Mouse (Mus musculus) brain, adult 2 months (tissue): ENCODE measurements around the gene Ahdc1.

Experiments used
- DNase-seq: peaks from one replicate; pipeline ENCODE4 v3.0.0; 2011; ENCODE audit warnings: low read depth, low spot score

Ahdc1 gene

DNA sequence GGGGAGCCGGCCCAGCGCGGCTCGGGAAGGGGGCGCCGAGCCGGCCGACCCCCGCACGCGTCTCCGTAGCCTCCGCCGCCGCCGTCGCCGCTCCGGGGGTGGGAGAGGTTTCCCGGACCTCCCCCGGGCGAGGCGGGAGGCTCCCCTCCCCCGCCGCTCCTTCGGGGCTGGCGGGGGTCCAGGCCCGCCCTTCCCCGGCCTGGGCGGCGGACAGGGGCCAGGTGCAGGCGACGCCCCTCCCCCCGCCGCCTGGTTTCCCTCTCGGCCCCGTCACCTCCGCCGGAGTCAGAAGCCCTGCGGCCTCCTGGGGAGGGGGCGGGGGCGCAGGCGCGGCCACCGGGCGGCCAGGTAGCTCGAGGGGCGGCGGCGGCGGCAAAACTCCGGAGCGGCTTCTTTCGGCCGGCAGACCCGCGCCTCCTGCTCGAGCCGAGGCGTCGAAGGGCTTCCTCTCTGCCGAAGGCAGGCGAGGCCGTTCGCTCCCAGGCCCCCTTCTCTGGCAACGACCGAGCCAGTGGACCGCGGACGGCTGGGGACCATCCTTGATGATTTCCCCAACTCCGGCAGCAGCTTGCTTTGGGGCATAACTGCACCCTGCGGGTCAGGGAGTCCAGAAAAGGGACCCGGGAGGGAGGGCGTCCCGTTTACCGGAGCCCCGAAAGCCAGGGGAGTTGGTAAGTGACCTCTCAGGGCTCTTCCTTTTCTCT, 28.2 kb downstream of the Ahdc1 start:
- DNase-seq = no peak

DNA sequence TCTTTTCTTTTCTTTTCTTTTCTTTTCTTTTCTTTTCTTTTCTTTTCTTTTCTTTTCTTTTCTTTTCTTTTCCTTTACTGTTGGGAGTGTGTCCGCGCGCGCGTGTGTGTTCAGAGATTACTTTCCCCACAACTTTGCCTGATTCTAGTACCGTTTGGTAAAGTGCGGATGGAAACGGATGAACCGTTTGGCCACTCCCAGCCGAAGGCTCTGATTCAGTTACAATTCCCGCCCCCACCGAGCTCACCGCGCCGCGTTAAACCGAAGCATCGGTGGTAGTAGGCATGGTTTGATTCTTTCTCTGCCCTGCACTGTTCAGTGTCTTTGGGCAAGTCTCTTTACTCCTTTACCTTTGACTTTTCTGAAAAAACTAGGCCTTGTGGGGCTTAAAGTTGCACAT, 28.8 kb downstream of the Ahdc1 start:
- no peak for DNase-seq

DNA sequence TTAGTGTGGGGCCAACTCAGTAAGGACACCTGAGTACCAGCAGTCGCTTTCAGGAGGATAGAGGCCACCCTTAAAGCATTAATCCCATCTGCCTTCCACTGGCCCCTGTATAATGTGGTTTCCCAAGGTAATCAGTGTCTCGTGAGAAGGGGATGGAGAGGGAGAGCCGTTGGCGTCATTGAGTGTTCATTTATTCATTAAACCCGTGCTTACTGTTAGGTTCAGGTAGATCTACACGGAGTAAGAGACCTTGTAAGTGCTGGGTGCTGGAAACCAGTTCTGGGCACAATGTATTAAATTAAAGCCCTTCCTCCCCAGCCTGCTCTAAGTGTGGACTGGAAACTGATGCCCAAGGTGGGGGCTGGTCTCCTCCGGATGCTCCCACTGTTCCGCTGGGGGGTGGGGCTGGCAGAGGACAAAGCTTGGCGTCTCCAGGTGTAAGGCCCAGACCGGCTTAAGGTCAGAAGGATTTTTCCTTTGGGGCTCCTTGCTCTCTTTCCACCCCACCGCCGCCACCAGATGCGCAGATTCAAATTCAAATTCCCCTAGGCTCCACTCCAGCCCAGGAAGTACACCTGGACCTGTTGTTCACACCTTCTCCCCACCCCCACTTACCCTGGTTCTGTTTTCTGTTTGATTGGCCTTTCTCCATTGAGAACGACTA, 29.3 kb downstream of the Ahdc1 start:
- no peak for DNase-seq

DNA sequence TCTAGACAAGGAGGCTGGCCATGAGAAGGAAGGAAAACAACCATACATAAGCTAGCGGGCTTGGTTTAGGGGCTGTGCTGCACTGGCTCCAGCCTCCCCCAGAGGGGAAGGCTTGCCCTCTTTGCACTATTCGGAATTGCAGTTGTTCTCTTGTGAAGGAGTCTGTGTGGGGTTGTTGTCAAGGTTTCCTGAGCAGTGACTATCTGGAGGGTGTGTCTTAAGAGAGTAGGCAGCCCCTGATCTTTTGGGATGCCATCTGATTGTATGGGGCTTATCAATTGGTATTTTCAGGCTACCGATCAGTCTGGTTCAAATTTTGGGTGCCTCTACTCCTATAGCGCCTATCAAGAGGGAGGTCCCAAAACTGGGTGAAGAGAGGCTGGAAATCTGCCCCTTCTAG, 31.2 kb downstream of the Ahdc1 start:
- no peak for DNase-seq

DNA sequence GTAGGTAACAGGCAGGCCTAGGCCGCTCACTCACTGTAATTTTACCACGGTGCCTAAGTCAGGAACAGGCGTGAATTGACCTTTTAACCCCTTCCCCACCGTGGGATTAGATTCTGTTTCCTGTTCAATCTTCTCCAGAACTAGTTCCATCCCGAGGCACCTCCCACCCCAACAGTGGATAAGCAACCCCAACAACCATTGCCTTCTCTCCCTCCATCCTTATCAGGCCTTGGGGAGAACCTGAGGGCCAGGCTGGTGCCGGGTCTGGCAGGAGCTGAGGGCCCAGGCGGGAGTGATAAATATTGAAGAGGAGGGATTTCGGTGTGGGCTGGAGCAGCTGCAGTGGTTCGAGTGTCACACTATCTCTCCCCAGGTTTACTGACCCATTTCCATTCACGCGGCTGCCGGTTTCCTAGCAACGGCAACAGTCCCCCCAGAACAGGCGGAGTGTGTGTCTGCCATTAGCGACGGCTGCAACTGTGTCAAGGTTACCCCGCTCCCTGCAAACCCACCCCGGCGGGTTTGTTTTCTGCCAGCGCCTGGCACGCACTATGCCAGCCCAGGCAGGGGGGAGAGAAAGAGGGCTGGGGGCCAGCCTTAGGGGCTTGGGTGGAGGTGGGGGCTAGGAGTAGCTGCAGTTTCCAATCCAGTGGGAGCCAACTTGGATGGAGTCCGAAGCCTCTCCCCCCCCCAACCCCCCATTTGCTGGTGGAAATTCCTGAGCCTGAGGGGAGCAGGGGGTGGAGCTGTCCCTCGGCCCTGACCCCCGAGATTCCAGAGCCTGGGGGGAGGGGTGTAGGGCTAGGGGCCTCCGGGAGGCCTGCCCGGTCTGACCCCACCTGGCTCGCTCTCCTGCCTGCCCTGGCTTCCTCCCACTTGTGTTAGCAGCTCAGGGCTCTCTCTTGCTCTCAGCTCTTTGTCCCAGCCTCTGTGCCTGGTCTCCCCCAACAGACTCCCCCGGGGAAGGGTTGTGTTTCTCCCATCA, 31.9 kb downstream of the Ahdc1 start:
- peak; percentile 84 for DNase-seq

DNA sequence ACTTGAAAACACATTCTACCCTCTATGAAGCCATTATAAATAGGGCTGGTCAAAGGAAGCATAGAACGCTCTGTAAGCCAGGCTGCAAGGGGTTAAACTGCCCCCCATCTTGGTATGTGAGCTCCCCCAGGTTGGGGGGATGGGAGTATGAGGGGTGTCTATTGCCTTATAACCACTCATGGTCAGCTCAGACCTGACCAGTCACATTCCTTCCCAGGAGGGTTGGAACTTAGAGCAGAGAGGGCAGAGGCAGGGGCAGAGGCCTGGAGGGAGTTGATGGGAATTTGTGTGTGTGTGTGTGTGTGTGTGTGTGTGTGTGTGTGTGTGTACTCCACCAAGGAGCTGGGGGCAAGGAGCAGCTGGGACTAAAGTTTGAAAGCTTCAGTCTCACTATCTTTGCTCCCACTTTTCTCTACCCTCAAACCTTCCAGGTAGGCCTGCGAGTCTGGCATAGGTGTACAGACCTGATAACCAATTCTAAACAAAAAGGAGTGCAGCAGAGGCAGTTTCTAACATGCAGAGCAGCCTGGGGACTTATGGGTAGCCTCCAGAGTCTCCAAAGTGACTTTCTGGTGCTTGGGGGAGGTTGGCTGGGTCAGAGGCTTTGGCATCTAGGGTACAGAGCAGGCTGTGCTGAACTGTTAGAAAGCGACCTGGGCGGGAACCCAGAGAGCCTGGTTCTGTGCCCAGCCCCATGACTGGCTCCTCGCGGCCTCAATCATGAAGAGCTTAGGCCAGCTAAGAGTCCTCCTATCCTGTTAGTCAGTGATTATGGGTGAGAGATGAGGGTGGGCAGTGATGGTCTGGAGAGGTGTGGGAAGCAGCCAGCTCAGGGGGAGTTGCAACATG, 33.0 kb downstream of the Ahdc1 start:
- peak; percentile 64 for DNase-seq

DNA sequence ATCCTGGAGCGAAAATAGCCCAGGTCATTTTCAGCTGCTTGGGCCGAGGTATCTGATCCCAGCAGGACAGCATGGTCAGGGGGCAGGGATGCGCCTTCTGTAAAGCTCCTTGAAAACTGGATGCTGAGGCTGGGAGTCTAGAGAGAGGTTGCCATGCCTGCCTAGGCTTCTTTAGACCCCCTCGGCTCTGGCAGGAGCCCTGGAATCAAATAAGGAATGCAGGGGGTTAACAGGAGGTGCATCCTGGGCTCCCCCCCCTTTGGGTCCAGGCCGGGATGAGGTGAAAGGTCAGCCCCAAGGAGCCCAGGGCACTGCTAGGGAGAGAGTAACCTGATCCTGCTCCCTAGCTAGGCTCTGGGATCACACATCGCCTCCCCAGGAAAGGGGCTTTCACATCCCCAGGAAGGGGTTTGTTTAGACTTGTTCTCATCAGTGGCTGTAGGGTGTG, 33.6 kb downstream of the Ahdc1 start:
- no peak for DNase-seq

DNA sequence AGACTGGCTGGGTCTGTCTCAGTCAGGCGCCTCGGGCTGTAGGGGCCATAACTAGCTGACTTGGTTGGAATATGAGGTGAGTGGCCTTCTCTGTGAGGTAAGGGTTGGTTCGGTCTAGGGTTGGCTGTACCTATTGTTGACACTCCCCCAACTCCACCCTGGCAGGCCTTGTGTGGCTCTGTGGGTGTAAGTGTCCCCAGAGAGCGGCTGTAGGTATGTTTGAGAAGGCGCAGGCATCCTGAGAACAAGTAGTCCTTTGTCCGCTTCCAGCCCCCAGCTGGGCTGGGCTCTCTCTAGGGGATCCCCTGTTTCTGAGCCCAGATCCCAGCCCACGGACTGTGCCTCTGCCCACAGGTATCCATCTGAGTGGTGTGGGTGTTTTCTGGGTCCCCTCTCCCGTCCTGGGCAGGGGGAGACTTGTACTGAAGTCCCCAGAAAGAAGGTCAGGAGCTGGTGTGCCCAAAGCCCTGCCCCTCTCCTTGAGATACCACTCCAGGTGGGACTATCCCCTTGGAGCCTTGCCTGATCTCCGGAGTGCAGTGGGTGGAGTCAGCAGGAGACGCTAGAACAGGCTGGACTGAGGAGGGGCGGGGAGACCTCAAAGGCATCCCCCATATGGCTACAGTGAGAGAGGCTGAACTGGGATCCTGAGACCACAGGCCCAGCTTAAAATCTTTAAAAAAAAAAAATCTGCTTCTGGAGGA, 34.9 kb downstream of the Ahdc1 start:
- no peak for DNase-seq

DNA sequence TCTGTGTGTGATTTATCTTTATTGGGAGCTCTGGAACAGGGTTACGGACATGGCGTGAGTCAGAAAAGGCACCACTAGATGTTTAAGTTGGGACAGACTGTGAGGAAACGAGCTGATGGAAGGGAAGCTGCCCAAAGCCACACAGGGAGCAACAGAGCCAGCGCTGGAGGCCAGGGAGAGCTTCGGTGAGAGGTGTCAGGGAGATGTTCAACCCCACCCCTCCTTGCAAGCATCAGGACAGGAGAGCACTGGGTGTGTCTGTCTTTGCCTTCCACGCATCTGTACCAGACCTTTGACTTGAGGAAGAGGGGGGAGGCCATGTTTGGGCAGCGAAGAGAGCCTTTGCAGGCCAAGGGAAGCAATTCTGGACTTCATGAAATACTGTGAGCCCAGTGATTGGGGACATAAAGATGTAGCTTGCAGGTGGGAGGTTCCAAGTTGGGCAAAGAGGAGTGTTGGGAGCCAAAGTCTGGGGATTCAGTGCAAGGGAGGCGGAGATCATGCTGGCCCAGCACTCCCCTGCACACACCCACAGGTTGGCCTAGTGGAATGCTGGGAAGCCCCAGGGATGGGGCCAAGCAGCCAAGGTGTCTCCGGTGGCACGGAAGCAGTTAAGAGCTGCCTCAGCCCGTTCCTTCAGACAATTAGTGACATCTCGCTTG, 35.8 kb downstream of the Ahdc1 start:
- peak; percentile 70 for DNase-seq

DNA sequence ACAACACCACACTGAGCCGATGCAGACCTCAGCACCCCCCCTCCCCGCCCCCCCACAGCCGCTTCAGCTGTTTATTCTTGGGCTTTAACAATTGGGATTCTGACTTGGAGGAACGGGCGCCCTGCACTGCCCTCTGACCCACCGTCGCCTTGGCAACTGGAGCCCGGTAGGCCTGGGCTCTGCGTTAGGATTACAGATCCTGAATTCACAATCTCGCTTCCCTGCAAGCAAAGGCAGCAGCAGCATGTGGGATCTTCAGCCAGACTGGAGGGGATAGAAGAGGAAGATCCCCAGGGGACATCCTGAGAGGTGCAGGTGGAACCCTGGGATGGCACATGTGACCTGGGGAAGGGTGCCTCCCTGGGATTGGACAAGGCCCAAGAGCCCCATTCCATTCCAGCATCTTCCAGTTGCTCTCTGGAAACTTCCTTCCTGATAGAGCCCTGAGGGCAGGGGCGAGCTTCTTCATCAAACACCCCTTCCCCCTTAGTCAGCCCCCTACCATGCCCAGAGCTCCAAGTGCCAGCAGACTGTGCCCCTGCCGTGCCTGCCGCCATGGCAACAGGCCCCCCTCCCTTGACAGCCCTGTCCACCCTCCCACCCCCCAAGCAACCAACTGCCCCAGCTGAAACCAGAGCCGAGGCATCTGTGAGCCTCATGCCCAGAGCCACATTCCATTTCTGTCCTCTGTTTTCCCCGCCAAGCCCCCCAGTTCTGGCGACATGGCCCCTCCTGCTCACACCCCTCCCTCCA, 36.5 kb downstream of the Ahdc1 start:
- DNase-seq = no peak

DNA sequence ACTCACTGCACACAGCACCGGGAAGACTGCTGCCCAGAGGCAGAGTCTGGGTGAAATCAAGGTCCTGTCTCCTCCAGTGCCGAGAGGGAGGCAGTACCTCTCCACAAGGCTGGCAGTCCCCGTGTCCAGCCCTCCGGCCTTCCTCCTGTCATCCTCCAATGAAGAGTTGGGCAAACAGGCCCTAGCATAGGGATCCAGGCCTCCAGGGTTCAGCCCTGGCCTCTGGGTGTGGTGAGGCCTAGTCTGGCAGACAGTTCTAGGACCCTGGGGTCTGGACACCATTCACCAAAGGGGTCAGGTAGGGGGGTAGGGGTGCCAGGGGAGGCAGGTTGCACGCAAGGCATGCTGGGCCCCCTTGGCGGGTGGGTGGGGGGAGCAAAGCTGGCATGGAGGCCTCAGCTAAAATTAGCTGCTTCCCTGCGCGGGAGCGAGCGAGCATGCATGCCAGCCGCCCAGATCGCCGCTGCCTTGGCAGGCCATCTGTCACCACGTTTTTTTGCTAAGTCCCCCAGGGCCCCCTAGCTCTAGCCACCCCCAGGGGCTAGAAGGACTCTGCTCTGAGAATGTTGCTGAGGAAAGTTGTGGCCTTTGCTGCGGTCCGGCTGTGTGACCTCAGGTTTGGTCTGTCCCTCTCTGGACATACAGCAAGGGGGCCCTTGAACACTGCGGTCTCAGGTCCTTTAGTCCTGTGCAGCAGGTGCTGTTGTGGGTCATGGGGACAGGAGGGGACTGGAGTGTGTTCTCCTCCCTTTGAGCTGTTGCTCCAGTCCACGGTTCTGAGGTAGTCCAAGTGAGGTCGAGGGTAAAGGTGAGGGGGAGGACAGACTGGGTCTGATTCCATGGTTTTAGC, 38.2 kb downstream of the Ahdc1 start:
- DNase-seq = peak; percentile 85

DNA sequence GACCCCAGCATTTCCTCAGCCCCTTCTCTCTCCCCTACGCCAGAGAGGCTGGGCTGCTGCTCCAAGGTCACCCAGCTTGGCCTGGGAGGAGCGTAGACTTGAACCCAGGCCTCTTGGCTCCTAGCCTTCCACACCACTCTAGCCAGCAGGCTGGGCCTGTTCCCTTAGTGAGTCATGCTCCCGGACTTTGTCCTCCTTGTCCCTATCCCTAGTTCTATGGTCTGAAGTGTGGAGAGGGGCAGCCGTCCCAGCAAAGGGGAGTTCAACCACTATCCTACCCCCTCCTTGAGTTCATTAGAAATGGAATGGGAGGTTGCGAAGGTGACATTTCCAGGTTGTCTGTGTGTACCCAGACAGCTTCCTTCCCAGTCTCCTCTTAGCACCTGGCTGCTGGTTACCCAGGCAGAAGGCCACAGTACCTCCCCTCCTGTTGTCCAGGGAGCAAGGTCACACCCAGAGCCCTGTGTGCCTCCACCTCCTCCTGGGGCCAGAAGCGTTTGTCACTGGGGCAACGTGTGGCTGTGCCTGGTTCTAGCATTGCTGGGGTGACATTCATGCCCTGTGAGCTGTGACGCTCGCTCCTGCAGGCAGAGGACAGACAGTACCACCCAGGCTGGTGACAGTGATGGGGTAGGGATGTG, 39.3 kb downstream of the Ahdc1 start:
- DNase-seq = no peak

DNA sequence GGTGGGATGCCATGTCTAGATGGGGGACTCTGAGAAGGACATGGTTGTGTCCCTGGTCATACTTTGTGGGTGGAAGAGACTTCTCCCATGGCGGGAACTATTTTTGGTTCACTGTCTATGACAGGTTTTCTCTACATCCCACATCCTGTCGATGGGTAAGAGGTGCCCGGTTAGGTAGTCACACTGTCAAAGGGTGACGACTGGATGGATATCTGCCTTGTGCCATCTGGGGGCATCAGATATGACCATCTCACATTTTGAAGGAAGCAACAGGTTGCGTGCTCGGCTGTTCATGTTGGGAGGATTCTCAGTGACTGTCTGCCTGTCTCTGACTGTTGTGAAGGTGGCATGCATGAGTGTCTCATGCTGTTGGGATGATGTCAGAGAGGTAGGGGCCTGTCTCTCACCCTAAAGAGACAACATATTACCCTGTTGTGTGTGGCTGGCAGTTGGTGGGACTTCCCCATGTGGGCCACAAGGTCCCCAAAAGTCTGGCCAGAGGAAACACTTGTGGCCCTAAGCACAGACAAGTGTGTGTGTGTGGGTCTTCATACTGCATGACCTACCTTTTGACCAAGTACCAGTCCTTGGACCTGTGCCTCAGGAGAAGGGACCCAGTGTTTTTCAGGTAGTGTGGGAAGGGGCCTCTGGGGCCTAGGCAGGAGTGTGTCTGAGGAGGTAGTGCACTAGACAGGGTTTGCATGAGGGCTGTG, 39.9 kb downstream of the Ahdc1 start:
- DNase-seq = no peak

DNA sequence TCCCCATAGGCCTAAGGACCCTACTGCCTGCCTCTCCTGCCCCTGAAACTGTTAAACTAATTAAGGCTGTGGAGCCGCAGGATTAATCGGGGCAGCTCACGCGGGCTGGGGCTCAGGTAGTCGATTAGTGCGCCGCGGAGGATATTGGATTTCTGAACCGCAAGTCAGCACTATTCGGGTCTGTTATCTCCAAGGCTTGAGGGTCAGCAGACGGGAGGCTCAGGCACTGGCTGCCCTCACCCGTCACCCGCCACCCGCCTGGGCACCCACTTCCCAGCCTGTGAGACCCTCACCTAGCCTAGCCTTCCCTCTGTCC, 40.4 kb downstream of the Ahdc1 start:
- DNase-seq = no peak

DNA sequence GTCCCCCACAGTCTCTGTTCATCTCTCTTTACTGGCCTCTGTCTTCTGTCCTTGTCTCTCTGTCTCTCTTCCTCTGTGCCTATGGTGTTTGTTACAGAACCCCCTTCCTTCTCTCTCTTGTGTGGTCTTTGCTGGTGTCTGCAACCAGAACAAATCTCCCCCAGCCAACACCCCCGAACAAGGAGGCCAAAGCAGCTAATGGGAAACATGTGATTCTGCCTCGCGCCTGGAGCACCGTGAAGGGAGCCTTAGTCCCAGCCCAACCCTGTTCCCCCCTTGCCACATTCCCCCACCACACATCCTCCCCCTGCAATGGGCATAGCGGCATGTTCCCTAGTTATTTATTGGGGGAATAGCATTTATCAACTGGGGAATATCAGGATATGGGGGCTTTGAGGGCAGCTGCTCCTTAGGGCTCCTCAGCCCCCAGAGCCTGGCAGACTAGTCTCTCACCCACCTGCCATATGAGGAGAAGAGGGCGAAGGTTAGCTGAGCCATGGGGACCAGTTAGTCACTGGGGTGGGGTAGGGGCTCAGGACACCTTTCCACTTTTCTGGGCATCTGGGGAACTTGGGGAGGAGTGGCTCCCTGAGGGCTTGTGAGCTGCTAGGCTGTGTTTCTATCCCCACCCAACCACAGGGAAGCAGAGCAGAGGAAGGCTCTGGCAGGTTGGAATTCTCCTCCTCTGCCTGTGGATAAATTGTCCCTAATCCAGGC, 41.1 kb downstream of the Ahdc1 start:
- peak; percentile 70 for DNase-seq

DNA sequence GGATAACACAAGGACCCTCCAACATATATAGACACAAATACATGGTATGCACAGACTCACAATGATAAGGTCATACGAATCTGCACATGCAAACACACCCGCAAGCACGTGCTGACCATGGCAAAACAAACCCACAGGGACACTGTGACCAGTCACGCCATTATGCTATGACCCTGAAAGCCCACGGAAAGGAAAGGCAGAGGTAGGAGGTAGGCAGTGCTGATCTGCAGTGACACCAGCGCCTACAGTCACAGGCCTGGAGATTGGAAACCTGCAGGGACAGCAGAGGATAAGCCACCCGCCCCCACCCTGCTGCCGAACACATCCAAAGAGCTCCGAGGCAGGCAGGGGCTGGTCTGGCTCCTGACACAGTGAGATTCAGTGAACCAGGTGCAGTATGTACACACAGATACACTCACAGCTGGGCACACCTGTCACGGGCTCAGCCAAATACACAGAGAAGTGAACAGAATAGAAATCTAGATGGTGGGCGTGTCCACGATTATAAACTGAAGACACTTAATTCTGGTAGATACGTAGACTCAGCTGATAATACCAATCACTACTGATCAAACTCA, 42.0 kb downstream of the Ahdc1 start:
- peak; percentile 37 for DNase-seq
